Mouse (Mus musculus) lung, adult 2 months (tissue): ENCODE measurements around the gene Chd3.
"Not testable (repeated sequence)": the region's sequence is repeated elsewhere in the genome, so short reads cannot be mapped to it uniquely, and the experiment has no call there.

Experiments
- CTCF ChIP-seq: fragments of 200-500 bp; IDR thresholded peaks from 2 replicates; pipeline ENCODE4 v1.5.1; 2011; ENCODE audit warnings: mild to moderate bottlenecking, low read length, control low read depth; ENCODE audit not compliant: insufficient read depth
- POLR2A ChIP-seq: fragments of 200-500 bp; IDR thresholded peaks from 2 replicates; pipeline ENCODE4 v1.6.1; 2011; ENCODE audit warnings: low read depth, mild to moderate bottlenecking, control low read depth, low read length, borderline replicate concordance; ENCODE audit errors: extremely low read depth

DNA sequence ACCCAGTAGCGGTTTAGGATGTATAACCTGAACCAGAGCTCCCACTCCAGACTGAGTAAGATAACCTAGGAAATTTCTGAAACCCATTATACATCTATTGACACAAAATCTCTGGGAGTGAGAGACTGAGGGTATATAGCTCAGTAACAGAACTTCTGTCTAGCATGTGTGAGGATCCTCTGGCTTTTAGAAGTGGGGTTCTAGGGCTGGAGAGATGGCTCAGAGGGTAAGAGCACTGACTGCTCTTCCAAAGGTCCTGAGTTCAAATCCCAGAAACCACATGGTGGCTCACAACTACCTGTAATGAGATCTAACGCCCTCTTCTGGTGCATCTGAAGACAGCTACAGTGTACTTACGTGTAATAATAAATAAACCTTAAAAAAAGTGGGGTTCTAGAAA, 51.2 kb downstream of the Chd3 start:
- not testable (repeated sequence) for TF ChIP-seq POLR2A, CTCF
